Mouse (Mus musculus) natural killer cell, adult 2 months (primary cell): ENCODE measurements around the gene Frmd4b.
A peak's percentile ranks its signal among the peaks of the same experiment; 100 is the strongest.
"Not testable (repeated sequence)": the region's sequence is repeated elsewhere in the genome, so short reads cannot be mapped to it uniquely, and the experiment has no call there.

Source experiments
- DNase-seq, 2 experiments: peaks; one replicate each; pipeline ENCODE4 v3.0.0; 2022; ENCODE audit warnings: low spot score in 2 of 2

Frmd4b gene

DNA sequence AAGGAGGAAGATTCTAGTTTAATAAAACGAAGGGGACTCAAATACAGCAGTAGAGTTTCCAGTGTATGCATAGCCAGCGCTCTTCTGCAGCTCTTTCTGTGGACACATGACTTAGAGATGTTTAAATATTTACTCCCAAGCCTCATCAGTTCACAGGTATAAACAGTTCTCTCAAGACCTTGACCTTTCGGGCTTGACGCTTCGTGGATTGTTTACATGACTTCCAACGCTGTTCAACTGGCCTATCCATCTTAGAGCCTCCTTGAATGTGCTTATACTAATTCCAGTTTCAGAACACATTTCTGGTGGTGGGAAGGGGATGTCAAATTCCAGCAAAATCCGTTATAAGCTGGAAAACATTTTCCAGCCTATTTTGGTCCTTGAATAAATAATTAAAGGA is 203.9 kb downstream of the Frmd4b start:
- no peak for DNase-seq

DNA sequence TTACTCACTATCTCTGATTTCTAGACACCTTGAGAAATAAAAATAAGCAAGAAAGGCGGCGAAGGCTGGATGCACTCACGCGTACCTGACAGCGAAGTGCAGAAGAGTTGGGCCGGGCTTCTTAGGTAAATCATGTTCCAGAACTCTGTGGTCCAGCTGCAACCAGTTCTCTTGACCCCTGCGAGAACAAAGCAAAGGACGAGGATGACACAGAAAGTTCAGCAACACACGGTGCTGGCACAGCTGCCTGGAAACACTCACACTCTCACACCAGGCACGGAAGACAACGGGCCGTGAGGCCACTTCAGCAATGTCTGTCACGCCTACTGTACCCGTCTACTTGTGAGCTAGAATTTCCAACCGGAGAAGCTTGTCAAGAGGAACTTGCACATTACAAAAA is 204.9 kb downstream of the Frmd4b start:
- no peak for DNase-seq

DNA sequence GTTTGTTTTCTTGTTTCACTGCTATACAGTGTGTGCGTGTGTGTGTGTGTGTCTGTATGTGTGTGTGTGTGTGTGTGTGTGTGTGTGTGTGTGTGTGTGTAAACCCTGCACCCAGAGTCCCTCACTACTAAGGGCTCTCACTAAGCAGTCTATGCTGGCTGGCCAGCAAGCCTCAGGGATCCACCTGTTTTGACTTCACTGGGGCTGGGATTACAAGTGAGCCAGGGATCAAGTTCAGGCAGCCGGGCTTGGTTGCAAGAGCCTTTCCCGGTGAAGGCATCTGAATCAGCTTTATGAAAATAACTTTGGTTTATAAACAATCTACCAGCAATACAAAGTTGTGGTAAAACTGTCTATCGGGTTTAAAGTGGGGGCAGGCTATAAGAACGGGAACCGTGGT is 206.0 kb downstream of the Frmd4b start:
- no peak for DNase-seq

DNA sequence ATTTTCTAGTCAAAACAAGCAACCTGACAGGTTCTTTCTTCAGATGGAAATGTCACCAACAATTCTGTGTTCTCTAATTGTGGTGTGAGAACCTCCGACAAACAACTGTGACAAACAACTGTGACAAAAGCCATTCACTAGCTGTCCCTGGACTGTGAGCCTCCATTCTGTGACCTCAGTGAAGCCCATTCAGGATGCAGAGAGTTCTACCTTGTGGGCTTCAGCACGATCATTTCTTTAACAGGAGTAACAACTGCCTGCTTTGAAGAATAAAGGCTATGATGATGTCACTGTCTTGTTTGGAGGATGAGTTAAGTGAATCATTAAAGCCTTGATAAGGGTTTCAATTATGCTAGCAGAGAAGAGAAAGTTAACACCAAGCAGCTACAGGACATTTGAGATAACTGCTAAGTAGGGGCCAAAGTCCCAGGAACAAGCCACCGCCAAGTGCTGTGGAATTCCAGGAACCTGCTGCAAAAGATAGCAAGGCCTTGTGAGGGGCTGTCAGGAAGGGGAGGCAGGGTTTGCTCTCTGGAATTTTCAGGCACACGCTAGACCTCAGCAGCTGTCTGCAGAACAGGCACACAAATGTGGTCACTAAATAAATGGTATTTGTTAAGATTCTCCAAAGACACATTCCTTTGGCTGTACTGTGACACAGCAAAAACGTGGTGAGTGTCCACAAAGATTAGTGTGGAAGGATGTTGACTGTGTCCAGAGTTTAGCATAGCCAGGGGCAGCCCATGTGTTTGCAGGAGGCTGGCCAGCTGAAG is 207.7 kb downstream of the Frmd4b start:
- no peak for DNase-seq

DNA sequence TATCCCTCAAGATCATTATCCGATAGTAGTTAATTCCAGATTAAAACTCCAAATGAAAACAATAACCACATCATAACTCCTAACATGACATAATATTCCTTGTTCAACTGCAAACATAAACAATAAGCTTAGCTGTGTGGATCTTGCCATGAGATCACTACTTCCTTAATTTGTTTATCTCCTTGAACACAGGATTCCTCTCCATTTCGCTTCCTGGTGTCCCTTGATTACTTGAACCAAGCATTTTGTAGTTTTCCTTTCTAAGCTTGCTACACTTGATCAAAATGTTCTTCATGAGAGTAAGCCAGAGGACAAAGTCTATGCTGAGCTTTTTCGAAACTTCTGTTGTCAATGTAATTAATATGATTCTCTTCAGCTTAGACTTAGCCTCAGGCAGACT is 209.4 kb downstream of the Frmd4b start:
- no peak for DNase-seq

DNA sequence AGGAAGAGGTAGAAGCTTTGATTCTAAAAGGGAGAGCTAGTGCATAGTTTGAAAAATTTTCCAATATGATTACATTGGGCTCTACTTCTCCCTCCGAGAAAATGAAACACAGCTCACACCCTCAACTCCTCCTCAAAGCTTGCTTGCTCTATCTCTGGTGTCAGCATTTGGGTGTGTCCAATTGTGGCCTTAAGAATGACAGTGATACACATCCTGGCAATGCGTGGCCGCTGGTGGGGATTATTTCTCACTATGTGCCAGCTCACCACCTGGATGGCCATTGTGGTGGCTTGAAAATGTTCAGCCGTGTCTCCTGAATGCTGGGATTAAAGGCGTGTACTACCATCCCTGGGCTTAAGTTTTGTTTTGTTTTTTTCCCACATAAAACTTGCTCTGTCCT is 209.9 kb downstream of the Frmd4b start:
- DNase-seq: no peak

DNA sequence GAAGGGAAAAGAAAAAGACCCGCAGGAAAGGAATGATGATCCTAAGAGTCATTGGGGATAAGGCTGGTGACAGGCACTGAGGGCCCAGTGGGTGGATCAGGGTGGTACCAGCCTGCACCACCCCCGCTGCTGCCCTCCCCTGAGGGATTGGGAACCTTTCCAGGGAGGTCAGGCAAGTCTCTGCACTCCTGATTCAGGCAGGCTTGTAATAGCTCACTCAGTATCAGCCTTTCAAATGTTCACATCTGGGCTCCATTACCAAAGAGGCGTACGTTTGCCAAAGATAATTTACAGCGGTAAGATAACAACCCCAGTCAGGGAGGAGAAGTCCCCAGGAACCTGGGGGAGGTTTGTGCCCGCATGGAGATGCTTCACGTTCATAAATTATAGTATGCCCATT is 212.0 kb downstream of the Frmd4b start:
- no peak for DNase-seq

DNA sequence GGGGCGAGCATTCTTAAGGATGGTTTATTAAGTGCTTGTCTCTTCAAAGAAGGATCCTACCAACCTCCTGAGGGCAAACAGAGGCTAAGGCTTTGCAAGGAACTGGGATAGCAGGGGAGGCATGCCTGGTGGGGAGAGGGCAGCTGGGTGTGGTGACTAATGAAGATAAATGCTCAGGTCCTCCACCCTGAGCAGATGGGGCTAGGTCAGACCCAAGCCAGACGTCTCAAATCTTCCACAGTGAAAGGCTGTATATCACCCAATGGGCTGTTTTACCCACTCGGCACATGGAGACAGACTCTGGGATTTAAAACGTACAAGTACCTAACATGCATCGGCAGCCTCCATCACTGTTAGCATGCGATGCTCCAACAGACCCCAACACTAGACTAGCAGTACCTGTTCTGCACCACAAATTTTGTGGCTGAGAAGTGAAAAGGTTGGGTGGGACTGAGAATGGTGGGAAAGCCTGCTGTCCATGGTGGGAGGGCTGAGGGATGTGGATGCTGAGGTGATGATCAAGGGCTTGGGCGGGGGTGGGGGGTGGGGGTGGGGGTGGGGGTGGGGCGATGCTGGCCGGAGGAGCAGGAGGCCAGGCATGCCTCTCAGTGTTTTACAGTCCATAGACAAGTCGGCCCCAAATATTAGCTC is 214.4 kb downstream of the Frmd4b start:
- no peak for DNase-seq

DNA sequence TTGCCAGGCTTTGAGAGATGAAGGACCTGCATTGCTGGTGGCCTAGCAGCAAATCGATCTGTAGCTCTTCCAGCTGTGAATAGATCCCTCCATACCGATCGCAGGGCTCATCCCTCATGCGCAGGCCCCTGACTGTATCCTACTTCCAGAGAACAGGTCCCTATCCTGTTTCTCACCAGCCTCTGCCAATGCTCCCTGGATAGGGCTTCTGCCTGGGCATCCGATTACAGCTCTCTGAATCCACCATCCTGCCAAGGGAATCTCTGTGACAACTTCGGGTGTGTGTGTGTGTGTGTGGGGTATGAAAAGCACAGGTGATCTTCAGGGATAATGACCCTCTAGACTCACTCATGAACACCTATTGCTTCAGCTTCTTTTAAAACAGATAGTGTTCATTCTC is 216.9 kb downstream of the Frmd4b start:
- DNase-seq: no peak

DNA sequence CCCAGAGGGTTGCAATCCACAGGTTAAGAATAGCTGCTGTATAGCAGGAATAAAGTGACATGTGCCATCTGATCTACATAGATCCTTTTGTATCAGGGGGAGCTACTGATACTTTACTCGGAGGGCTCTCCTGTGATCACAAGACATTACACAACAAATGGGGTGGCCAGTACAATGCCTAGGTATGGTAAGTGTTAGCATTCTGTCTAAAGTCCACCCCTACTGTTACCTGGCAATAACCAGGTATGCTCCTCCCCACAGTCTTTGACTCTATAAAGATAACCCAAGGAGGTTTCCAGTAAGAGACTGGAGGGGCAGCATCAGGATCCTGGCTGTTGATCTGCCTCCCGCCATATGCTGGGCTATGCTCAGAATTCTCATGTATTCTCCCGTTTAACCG is 219.4 kb downstream of the Frmd4b start:
- no peak for DNase-seq

DNA sequence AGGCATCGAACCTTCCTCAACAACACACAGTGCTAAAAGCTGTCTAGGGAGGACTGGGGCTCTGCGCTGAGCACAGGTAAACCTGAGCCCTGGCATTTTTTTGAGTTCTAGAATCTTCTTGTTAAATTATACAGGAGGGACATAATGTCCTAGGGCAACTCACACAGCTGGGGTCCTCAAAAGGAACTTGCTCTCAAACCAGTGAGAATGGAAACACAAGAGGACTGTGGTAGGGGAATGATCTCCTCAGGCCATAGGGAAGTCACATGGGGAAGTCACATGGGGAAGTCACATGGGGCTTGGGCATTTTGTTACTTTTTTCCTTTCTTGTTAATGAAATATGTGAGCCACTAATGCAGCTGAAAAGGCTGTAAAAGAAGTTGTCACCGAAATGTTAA is 220.4 kb downstream of the Frmd4b start:
- no peak for DNase-seq

DNA sequence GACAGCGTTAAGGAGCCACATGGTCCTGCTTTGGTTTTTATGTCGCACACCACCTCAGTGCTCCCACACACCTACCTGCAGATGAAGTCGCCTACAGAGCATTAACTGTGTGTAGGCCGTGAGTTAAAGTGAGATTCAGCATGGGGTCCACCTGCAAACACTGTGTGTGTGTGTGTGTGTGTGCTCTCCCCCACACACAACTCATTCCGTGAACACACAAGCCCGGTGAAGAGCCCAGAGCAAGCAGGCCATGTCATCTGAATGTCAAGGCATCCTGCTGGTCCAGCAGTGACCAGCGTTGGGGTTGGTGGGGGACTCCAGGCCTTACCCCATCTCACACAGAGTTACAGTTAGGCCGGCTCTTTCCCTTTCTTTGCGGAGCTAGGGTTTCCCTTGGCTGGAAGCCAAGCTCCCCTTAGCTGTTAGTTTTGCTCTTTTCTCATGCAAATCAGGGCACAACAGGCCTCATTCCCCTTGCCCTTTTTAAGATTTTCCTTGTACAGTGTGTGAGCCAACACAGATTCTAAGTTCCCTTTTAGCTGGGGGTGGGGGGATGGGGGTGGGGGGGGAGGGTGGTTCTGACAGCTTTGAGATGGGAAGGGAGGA is 220.9 kb downstream of the Frmd4b start:
- no peak for DNase-seq

DNA sequence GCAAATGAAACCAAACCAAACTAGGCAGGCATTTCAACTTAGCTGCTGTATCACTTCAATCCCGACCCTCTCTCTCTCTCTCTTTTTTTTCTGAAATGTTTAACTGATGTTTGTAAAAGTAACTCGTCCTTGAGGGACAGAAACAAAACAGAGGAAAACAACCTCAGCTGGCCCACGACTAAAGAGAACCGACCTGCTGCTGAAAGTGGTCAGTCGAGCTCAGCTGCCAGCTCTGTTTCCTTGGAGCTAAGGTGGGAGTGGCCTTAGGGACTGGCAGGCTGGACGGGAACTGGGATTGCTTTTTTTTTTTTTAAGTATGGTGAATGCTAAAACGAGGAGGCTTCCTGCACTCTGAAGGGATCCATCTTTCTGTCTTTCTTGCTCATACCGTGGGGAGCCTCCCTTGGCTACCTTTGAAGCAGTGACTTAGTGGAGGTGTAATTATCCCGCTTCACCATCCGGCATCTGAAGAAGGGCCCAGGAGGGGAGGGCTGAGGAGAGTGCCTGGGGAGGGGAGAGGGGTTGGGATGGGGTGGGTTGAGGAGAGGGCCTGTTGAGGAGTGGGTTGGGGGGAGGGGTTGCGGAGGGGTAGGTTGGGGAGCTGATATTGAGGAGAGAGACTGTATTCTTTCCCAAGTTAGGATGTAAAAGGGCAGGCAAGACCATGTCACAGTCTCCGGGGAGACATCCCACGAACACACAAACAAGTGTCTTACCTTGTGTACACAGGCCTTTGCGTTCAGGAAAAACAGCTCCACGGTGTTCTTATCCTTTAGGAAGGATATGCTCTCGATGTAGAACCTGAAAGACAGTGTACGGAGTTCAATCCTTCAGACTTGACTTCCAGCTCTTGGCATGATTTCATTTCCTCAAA is 221.6 kb downstream of the Frmd4b start:
- no peak for DNase-seq

DNA sequence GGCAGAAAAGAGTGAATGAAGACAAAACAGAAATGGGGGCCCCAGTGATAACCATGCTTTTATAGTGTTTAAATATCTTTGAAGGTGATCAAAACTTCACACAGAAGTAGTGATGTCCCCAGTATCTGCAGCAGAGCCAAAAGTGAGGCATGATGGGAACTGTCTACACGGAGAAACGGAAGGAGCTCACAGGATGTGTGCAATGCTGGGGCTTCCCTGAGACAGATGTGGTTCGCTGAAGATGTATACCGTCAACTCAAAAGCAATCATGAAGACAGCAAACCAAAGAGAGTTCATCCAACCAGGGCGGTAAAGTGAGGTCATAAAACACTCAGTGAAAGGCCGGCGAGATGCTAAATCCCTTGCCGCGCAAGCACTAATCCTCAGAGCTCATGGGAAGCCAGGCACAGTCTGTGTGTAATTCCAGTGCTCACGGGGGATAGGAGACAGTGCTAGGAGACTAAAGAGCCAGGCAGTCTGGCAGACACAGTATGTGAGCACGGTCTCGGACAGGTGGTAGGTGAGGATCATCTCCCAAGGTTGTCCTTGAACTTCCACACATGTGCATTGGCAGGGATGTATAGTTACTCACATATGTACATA is 222.8 kb downstream of the Frmd4b start:
- no peak for DNase-seq

DNA sequence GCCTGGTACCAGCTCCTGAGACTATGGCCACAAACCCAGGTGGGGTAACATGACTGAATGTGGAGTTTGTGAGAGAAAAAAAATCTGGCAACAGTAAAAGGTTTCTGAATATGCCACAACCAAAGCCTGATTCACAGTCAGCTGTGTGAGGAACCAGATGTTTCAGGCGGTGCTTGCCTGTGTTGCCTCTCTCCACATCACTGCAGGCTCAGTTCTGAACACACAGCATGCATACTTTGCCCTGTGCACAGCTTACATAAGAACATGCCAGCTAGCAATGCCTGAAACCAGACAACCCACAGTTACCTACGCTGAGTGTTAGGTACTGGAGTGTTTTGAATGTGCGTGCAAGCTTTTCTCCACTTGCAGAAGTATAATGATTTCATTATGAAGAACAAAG is 224.4 kb downstream of the Frmd4b start:
- no peak for DNase-seq

DNA sequence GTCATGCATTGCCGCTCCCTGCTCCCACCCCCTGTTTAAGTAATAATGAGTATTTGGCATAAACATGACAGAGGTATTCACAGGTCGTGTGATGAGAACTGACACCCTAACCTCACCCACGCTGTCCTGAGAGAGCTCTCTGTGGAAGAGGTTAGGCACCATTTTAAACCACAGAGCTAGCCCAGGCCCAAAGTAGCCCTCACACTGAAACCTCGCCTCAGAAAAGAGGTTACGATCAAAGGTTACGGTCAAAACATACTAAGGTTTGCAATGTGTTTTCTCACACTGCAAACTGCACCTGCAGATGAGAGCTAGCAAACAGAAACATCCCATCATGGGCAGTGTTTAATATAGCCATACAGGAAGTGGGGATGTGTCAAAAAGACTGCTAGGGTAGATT is 230.0 kb downstream of the Frmd4b start:
- peak; percentile 38 to 67 for DNase-seq

DNA sequence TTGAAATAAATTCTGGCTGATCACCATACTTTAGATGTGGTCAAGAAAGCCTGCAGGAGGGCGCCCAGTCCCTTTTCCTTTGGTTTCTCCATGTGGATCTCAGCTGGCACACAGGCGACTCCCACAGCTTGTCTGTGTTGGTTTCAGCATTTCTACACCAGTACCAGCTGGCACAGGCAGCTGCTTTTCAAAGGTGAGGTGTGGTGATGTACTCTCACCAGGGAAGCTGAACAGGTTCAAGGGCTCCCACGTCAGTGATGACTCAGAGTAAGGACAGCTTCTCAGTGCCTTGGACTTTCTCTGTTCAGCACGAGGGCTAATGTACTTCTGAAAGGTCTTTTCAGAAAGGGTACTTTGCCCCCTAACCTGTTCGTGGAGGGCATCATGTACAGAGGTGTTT is 232.4 kb downstream of the Frmd4b start:
- DNase-seq: no peak

DNA sequence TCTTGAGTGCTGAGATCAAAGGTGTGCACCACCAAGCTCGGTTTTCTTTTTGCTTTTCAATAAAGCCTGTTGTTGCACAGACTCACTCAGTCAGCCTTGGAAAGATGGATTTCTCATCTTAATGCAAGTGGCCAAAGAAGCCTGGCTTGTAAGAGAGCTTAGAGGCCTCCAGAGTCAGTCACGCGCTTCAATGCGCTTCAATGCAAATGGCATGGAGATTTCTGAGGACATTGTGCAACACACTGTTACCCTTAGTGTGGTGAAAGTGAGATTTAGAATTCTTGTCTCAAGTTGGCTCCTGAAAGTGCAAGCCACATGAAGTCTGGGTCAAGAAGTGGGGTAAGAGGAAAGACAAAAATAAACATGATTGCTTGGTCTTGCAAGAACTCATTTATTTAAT is 236.1 kb downstream of the Frmd4b start:
- DNase-seq: no peak

DNA sequence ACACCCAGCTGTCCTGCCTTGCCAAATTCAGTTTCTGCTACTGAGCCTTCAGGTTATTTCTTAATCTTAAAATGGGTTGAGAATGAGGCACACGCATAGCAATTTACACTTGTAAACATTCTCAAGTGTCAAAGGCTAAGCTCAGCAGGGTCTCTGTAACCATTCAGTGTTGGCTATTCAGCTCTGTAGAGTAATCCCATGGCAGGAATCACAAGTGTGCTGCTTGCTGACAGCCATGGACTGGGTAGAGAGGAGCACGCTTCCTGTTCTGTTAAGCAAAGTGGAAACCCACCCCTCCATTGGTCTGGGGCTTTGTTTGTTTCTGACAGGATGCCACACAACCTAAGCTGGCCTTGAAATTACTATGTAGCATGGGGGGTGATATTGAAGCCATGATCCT is 246.4 kb downstream of the Frmd4b start:
- DNase-seq: no peak

DNA sequence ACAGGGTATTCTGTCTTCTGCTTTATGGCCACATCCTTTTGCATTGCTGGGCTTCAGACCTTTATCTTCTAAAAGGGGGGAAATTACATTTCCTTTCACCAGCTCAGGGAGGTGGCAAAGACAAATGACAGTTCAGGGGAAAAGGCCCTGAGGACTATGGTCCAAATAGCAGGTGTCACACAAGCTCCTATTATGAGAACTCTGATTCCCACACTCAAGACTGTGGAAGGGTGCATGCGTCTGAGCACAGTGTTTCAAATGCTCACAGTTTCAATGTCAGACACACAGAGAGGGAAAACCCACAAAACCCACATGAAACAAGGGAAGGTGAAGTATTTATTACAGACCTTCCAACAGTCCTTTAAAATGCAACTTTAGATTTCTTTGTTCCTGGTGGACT is 246.9 kb downstream of the Frmd4b start:
- no peak for DNase-seq

DNA sequence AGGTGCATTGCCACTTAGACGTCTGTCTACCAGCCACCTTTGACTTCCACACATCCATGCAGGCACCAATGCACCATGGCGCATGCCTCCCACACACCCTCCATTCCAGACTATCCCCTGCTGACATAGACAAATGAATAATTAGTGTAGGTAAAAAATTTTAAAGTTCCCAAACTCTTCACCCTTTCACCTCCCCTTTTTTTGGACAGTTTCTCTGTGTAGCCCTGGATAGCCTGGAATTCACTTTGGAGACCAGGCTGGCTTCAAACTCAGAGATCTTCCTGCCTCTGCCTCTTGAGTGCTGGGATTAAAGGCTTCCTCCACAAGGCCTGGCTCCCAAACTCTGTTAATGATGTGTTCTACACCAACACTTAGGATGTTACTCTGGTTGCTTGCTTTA is 253.5 kb downstream of the Frmd4b start:
- no peak for DNase-seq

DNA sequence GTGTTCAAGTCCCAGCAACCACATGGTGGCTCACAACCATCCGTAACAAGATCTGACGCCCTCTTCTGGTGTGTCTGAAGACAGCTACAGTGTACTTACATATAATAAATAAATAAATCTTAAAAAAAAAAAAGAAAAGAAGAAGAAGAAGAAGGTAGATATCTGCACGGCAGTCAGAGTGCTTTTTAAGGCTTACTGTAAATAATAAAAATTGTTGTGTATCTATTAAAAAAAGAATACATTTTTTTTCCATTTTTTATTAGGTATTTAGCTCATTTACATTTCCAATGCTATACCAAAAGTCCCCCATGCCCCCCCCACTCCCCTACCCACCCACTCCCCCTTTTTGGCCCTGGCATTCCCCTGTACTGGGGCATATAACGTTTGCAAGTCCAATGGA is 259.7 kb downstream of the Frmd4b start:
- DNase-seq: not testable (repeated sequence)
